Mouse (Mus musculus) testis, adult 2 months (tissue): ENCODE results near the gene Sptbn1.

Source experiments
- CTCF ChIP-seq: fragments of 200-500 bp; IDR thresholded peaks from 2 replicates; pipeline ENCODE4 v1.5.1; 2012; ENCODE audit warnings: low read depth, mild to moderate bottlenecking, inconsistent platforms, low read length, moderate library complexity; ENCODE audit not compliant: control insufficient read depth, insufficient read depth, insufficient replicate concordance
- POLR2A ChIP-seq: fragments of 200-500 bp; IDR thresholded peaks from 2 replicates; pipeline ENCODE4 v1.6.1; 2012; ENCODE audit warnings: low read depth, mild to moderate bottlenecking, inconsistent platforms, low read length, moderate library complexity; ENCODE audit not compliant: control insufficient read depth

DNA sequence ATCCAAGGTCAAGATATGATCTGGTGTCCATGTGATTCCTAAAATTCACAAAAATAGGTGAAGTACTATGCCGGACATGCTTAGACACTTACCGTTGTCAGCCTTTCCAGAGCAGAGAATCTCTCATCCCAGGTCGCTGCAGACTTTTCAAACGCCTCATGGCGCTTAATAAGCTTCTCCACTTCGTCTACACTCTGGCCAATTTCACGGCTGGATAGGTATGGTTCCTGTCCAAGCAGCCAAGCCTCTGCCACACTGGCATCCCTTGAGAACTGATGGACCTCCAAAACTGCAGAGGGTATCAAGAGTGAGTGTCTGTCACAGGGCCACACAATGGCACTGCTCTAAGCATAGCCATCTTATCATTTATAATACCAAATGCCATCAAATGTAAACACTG lies 157.3 kb downstream of the Sptbn1 start:
- TF ChIP-seq CTCF (no peak), POLR2A (no peak)
